Mouse (Mus musculus) hematopoietic stem cell, adult 5-6 weeks (primary cell): ENCODE measurements at regions not wholly inside any gene's neighbourhood (a gene's known extent, or its start where the extent isn't known, plus 50 kb on each side); places are given as distances from the start of the nearest gene placed in this dataset.

Experiments
- ATAC-seq, 2 experiments: fragments of 125-278 bp in 1 of 2; replicated peaks in 1 of 2; 2 replicates each; pipeline ENCODE4 v1.8.0; 2016 to 2017; ENCODE audit warnings: inconsistent platforms in 2 of 2, mild to moderate bottlenecking in 2 of 2, moderate number of reproducible peaks in 2 of 2, low read depth in 1 of 2, moderate TSS enrichment in 1 of 2; ENCODE audit not compliant: low FRiP score in 2 of 2, poor library complexity in 2 of 2, severe bottlenecking in 2 of 2, insufficient read depth in 1 of 2, low TSS enrichment in 1 of 2

DNA sequence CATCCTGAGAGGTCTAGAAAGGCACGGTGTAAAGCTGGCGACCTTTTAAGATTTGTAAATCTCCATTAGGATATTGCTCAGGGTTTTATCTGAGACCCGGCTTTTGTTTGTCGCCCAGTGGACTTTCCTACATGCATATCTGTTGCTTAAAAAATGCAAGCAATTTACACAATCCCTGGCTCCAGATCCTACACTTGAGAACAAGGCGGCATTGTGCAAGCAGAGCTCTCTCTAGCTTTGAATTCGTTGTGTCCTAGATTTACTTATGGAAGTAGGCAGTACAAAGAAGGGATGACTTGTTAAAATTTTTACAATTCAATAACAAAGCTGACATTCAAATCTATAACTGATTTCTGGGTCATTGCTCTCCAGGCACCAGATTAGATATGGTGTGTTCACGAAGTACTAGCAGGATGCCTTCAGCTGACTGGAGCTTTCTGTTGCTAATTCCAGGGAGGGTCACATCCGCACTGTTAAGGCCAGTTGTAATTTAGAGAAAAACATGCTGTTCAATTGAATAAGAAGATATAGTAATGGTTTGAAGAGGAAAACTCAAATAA, 62.2 kb upstream of the Teddm2 start:
- ATAC-seq, result no peak

DNA sequence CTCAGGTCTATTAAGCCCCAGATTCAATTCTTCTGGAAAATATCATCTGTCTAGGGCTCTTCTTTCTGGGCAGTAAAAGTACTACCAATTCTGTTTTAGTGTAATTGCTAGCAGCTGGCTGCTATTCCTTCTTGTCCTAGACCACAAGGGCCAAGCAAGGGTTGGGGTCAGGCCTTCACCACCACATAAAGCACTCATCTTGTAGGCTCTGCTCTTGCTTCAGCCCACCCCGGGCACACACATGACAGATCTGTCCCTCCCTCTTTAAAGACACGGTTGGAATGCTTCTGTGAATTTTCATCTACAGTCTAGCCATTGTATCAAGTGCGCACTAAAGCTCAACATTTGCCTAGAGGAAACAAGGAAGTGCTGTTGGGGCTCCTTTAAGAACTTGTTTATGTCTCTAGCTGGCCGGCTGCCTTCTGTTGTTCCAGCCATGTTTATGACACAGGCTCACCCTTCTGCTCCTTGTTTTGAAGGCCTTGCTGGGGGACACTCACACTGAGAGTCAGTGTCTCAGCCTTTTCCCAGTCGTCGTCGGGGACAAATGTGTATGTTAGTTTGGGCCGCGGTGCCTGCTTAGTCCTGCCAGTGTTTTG, 63.8 kb upstream of the Teddm2 start:
- no peak for ATAC-seq

DNA sequence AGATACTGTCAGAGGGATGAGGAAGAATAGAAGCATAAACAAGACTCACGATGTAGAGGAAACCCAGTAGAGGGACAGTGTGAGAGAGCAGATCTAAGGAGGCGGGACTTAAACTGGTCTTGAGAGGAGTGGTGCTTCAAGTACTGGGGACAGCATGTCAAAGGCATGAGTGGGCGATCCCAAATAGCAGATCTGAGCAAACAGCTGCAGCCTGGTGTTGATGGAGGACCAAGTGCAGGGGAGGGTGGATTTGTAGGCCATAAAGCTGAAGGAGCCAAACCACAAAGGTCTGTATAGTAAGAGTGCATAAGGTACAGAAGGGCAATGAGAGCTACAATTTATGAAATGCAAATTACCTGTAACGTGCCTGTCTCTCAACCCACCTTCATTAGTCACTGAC, 69.4 kb upstream of the Teddm2 start:
- no peak for ATAC-seq

DNA sequence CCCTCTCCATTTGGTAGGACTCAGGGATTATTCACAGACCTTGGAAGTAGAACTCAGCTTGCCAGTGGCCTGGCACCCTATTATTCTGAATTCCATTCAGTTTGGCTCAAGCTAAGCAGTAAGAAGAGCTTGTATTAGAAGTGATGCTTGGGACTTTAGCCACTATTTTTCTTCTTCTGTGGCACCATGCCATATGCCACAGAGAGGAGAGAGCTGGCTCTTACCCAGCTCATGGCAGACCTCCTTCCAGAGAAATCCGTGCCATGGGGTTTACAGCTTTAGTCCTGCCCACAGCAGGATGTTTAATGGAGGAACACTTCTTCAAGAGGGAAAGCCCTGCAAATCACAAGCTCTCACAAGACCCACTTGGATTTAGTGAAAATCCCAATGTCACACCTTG, 74.3 kb upstream of the Teddm2 start:
- no peak for ATAC-seq

DNA sequence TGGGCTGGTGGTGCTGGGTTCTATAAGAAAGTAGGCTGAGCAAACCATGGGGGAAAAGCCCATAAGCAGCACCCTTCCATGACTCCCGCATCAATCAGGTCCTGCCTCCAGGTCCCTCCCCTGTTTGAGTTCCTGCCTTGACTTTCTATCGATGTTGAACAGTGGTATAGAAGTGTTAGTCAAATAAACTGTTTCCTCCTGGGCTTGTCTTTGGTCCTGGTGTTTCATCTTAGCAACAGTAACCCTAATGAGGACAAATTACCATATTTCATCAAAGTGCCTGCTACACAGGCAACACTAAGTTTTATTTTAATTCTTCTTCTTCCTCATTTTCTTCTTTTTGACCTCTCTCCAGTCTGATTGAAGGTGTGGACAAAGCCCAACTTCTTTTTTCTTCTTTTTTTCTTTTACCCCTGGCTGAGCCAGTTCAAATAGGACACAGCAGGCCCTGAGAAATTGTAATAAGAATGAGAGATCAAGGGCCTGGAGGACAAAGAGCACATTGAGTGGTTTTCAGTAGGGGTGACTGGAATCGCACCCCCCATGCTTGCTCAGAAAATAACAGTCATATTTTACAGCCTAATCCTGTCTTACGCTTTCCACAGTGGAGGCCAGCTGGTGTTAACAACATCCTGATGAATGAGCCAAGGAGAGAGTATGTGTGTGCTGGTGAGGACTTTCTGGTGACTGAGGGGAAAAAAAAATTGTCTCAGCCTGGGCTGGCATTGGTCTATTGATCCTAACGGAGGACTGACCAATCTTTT, 78.1 kb upstream of the Teddm2 start:
- ATAC-seq, result no peak

DNA sequence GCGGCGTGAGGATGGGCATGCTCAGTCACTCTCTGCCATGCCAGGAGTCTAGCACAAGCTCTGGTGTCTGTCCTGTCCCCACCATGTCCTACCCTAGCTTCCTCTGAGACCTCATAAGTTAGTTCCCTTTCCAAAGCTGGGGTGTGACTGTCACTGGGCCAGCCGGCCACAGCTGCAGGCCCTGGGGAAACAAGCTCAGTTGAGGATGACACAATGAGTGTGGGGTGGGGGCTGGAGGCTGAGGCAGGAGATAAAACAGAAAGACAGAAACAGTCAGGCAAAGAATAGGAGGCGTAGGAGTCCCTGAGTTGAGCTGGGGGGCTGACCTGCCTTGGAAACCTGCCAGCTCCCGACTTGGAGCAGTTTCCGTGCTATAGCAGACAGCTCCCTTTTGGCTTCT, 80.9 kb upstream of the Teddm2 start:
- peak; percentile 81 to 89 for ATAC-seq

DNA sequence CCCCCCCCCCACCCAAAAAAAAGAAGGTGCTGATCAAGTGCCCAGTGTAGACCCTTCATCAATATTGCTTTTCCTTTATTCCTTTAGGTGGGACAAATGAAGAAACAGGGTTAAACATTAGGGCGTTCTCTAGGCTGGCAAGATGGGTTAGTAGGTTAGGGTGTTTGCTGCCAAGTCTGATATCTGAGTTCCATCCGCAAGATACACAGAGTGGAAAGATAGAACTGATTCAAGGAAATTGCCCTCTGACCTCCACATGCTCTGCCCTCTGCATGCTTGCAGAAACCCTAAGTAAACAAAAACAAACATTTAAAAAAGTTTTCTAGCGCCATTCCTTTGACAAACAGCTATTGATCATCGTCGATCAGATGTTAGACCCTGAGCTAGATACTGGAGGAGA, 85.6 kb upstream of the Teddm2 start:
- ATAC-seq, result no peak

DNA sequence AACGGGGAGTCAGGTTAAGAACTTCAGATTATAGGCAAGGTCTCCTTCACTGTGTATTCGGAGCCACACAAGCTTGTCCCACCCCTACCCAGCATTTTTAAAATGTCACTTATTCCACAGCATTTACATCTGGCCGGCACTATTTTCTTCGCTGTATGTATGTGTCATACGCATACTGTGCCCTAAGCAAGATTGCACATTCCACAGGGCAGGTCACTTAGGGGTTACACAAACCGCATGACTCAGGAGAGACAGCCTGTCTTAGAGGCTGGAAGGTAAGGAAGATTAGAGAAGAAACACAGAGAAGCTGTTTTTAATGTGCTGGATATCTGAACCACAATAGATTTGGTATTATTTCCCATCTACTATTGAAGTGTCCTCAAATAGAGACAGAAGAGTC, 86.6 kb upstream of the Teddm2 start:
- no peak for ATAC-seq

DNA sequence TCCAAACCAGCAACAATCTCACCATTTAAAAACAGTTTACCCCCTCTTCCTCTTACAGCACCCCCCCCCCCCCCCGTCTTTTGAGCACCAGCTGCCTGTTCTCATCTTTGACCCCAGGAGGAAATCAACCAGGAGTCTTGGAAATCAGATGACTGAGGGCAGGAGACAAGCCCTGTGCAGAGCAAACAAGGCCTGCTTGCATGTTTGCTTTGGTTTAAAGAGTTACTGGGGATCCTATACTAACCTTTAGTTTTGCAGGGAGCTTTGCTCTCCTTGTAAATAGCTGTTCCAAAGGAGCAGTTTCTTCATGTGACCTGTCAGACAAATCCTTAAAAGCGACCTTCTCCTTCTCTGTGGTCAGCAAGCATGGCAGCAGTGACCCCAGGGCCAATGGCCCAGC, 88.3 kb upstream of the Teddm2 start:
- no peak for ATAC-seq

DNA sequence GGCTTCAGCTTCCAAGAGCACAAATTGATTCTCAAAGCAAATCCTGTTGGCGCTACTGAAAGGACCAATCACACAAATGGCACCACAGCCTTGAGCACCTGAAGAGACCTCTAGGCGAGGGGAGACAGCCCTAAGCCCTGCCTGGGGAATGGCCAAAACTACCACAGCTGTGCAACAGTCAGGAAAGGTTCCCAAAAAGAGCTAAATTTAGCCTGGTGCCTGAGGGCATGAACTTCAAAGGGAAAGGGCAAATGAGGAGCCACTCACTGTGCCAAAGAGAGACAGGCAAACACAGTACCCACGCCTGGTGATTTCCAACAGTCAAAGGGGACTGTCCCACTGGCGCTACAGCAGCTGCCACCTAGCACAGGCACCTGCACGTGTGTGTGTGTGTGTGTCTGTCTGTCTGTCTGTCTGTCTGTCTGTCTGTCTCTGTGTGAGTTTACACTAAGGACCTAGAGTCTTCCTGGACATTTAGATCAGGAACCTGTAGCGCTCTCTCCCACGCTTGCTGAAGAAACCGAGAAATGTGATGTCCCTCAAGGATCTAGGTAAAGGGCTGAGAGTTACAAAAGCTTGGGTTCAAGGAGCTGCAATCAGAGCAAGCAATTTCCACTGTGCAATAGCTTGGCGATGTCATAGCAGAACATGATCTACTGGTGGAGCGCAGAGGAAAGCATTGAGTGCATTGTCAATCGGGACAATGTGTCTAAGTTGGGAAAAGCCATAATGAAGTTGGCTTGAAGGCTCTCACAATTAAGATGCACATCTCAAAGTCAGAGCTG, 90.8 kb upstream of the Teddm2 start:
- ATAC-seq, result no peak

DNA sequence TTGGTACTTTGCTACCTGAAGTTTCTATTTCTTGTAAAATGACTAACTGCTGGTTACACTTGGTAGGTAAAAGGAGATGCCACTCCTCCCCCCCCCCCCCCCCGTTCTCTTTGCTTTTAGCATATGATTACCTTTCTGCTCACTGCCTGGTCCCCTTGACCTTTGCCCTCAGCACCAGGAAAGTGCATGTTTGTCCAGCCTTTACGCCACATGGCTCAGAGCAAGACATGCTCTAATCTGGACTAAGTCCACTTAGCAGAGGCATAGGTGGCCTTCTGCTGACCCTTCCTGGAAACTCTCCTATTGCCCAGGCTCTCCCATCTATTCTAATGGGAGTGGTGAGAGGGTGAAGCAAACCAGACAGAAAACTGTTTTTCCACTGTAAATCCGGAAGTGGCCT, 92.4 kb upstream of the Teddm2 start:
- ATAC-seq, result no peak

DNA sequence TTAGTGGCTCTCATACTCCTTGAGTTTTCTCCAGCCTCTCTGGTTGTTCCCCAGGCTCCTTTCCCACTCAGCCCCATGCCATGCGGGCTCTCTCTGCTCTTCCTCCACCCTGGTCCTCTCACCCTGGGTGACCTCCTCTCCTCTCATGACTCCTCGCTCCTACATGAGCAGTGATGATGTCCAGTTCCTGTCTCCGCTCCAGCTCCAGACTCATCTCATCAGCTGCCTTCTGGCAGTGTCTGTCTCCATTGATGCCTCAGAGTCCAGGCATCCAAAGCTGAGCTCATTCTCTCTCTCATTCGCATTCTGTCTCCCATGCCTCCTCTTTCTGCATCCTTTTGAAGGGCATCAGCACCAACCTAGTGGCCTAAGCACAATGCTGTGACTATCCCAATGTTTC, 94.8 kb upstream of the Teddm2 start:
- ATAC-seq, result no peak

DNA sequence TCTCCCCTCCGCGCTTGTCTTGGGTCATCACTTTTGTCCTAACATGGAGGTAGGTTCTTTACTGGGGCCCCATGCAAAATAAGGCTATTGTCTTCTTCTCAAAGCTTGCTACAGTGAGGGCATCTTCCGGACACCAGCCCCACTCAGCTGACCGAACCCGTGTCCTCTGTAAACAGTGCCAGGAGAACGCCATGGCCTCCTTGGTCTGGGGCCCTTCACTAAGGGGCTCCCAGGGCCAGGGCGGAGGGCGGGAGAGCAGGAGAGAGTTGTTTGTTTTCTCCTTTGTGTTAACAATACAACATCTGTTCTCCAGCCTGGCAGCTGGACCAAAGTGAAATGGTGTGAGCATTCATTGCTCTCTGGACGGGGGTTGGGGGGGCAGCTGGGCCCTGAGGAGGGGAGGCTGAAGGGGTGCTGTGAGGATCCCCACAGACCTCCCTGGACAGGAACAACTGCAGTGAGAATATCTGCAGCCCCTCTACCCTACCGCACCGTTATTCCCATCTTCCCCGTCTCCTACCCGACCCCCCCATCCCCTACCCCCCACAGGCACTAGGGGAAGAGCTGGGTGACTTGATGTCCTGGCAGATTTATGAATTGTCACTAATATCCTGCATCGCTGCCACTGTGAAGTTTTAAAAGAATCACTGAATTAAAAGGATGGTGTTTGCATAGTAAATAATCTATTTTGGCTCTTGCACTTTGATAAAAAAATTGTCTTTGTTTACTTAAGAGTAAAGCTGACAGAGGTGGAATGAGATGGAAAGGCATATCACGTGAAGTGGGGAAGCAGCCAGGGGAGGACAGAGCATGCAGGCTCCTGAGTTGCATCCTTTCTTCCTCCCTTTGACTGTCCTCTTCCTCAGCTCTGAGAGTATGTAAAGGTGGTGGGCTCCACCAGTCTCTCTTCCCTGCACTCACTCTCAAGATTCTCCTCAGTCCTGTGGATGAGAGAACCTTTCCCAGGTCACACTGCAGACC, 97.5 kb upstream of the Teddm2 start:
- no peak for ATAC-seq

DNA sequence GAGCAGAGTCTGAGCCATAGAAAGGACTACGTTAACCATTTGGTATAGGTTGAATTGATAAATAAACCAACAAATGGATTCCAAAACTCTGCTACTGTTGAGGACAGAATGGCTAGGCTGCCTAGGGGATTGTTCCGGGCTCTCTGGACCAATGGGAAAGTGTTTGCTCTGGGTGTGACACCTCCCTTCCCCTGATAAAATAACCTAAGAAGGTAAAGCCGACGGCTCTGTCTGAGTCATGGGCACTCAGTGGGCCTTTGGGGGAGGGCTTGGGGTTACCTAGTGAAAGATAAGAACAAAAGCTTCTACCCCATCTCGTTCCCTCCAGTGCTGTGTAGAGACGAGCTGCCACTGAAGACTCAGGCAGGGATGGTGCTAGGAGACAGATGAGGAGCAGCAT, 99.7 kb upstream of the Teddm2 start:
- ATAC-seq, result no peak

DNA sequence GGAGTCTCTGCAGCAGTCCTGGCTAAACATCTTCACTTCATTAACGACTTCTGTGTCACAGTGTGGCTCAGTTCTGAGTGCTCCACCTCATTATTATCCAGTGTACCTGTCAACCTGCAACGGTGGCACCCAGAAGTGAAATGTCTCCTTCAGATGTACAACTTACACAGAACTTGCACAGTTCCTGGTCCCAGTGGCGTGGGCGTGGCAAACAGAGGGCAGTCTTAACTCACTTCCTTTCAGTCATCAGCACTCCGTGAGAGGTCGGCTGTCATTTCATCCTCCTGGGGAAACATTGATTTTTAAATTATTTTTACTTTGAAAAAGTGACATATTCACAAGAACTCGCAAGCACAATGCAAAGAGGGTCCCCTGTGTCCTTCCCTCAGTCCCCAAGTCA, 103.6 kb upstream of the Teddm2 start:
- ATAC-seq, result peak; percentile 27 to 64; a peak in 2 of 4 replicates

DNA sequence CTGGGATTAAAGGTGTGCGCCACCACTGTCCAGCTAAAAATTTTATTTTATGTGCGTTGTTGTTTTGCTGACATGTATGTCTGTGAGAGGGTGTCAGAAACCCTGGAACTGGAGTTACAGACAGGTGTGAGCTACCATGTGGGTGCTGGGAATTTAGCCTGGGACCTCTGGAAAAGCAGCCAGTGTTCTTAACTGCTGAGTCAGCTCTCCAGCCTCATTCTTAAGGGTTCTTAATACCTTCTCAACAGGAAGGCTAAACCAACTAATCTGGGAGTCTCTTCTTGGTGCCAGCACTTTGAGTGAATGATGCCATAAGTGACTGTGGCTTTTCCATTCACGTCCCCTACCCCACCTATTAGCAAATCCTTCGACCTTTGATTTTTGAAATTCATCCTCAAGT, 104.6 kb upstream of the Teddm2 start:
- no peak for ATAC-seq

DNA sequence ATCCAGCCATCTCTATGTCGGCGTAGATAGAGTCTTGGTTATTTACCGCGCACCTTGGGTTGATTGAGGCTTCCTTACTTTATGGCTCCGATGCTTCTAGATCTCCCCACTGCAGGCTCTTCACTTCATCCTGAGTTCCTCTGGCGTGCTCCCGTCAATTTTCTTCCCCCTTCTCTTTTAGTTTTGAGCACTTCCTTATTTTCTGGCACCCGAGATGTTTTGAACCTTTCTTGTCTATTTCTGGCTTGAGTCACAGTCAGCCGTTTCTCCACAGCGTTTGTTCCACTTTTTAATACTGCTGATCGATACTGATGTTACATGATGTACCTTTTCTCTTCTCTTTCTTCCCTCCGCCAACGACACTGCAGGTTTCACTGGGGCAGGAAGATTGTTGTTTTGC, 106.0 kb upstream of the Teddm2 start:
- peak; percentile 52 to 53; a peak in 2 of 4 replicates for ATAC-seq
